Mouse (Mus musculus) left cerebral cortex, adult 18-20 months (tissue): ENCODE data around the gene Ttc41. TPM values are rescaled to one million over a fixed set of nuclear protein-coding genes. Genes with fewer than 3 reads are reported as not detected.

Source experiments
- DNase-seq, 2 experiments: peaks; one replicate each; pipeline ENCODE4 v3.0.0; 2021 to 2022; ENCODE audit warnings: low spot score in 2 of 2, mixed read lengths in 1 of 2
- microRNA-seq, 2 experiments: library from miRNA; unstranded; fragments of <30 nt; microRNA quantifications; one replicate each; pipeline ENCODE4 v1.2.0; 2021
- total RNA-seq, 2 experiments: library from RNA; stranded (reverse); gene quantifications; 2 replicates each; pipeline ENCODE4 v1.2.3; 2021

The Ttc41 gene
- total RNA-seq, 2 experiments from 2014 or later, result 1.6 TPM

- DNase-seq, result no peak
Observed at GRCm38 (mm10) chr10:86821014-86821413, 115.4 kb downstream of the Ttc41 start.

GRCm38 (mm10) chr10:86824093-86824492 lies 118.5 kb downstream of the Ttc41 start:
- DNase-seq, result no peak

- DNase-seq, result no peak
Observed at GRCm38 (mm10) chr10:86824871-86825270, 119.3 kb downstream of the Ttc41 start.

- DNase-seq, result no peak
Observed at GRCm38 (mm10) chr10:86825871-86826522, 120.4 kb downstream of the Ttc41 start.

Small RNA genes within 50 kb of the gene (microRNA-seq; reads per million reads assigned to microRNA genes)
- gene Gm25745, result 0.50 to 2.3 reads per million in 2 experiments

Other genes with a start within 250 kb of the Ttc41 start
- gene Syn3, start 206.9 kb upstream of the Ttc41 start, total RNA-seq, result 10 to 100 TPM; 23.0 to 27.5 TPM
- 100 to 1,000 TPM; 335 to 352 TPM for gene Hsp90b1, start 302 bp upstream of the Ttc41 start, total RNA-seq
- 10 to 100 TPM; 19.5 to 20.8 TPM for gene Gm49358, start 58.2 kb downstream of the Ttc41 start, total RNA-seq
- gene Nt5dc3, start 73.2 kb downstream of the Ttc41 start, total RNA-seq, result 10 to 100 TPM; 76.3 to 77.5 TPM